Mouse (Mus musculus) thymus, adult 2 months (tissue): ENCODE data around the gene Secisbp2.

Experiments used
- CTCF ChIP-seq: fragments of 200-500 bp; IDR thresholded peaks from 2 replicates; pipeline ENCODE4 v1.5.1; 2012; ENCODE audit warnings: mild to moderate bottlenecking, control low read depth, low read length, moderate library complexity, borderline replicate concordance; ENCODE audit not compliant: control insufficient read depth, poor library complexity, insufficient read depth; ENCODE audit errors: extremely low read depth
- POLR2A ChIP-seq: fragments of 200-500 bp; IDR thresholded peaks from 2 replicates; pipeline ENCODE4 v1.6.1; 2012; ENCODE audit warnings: mild to moderate bottlenecking, low read length, control low read depth, moderate library complexity; ENCODE audit not compliant: control insufficient read depth, poor library complexity, insufficient read depth; ENCODE audit errors: extremely low read depth

DNA sequence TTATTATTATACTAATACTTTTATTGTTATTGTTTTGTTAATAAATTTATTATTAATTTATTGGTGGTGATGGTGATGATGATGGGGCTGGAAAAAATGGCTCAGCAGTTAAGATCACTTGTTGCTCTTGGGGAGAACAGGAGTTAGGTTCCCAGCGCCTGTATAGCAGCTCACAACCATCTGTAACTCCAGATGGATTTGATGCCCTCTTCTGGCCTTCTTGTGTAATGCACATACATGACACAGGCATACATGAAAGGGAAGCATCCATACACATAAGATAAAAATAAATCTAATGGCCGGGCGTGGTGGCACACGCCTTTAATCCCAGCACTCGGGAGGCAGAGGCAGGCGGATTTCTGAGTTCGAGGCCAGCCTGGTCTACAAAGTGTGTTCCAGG lies 42.3 kb upstream of the Secisbp2 start:
- TF ChIP-seq POLR2A (no peak), CTCF (no peak)
